16 mouse cellular contexts compared by ENCODE assay signal in genomic region chr1:34863323-34863722, GRCm38 (mm10).
"Had no signal": no experiment of that assay in that cellular context is flagged by ENCODE, and none has a peak within 500 bp of the region (broad histone marks: within the 10 kb centered on the region; RNA-seq: fewer than 3 reads in every experiment).

No protein-coding gene starts in this region.

- H3K27ac ChIP-seq: intestine, embryonic 15.5 days; kidney, postnatal 0 days; limb, embryonic 12.5 days; liver, embryonic 13.5 days; macrophage; midbrain, embryonic 15.5 days; neural tube, embryonic 12.5 days; stomach, postnatal 0 days had no signal

- DNase-seq: kidney, postnatal 4 days; liver; liver, embryonic 13.5 days; liver, postnatal 0 days; lung, postnatal 10 days; thymus, adult 2 months; thymus, postnatal 25 days had no signal

- H3K4me2 ChIP-seq: intestine, embryonic 15.5 days; limb, embryonic 12.5 days; liver, embryonic 13.5 days; midbrain, embryonic 11.5 days; midbrain, embryonic 15.5 days; neural tube, embryonic 12.5 days had no signal

- H3K4me3 ChIP-seq: intestine, embryonic 15.5 days; limb, embryonic 12.5 days; liver, embryonic 13.5 days; megakaryocyte, embryonic 14.5 days; midbrain, embryonic 15.5 days; neural tube, embryonic 12.5 days had no signal

- H3K27me3 ChIP-seq: intestine, embryonic 15.5 days; limb, embryonic 12.5 days; liver, embryonic 13.5 days; megakaryocyte, embryonic 14.5 days; midbrain, embryonic 15.5 days; neural tube, embryonic 12.5 days had no signal

- ATAC-seq: intestine, embryonic 15.5 days; liver, postnatal 0 days; midbrain, embryonic 15.5 days had no signal

- H3K9ac ChIP-seq: intestine, embryonic 15.5 days; limb, embryonic 12.5 days; liver, embryonic 13.5 days; liver, postnatal 0 days; midbrain, embryonic 15.5 days; neural tube, embryonic 12.5 days had no signal

- H3K4me1 ChIP-seq: midbrain, embryonic 15.5 days; neural tube, embryonic 12.5 days had no signal

- H3K9me3 ChIP-seq: intestine, embryonic 15.5 days; limb, embryonic 12.5 days; liver, embryonic 13.5 days; megakaryocyte, embryonic 14.5 days; midbrain, embryonic 15.5 days; neural tube, embryonic 12.5 days had no signal
